Mouse (Mus musculus) neural tube, embryonic 15.5 days (tissue): ENCODE measurements around the gene 1700011L22Rik. TPM values are rescaled to one million over a fixed set of nuclear protein-coding genes. Genes with fewer than 3 reads are reported as not detected.
A peak's percentile ranks its signal among the peaks of the same experiment; 100 is the strongest.

Experiments
- ATAC-seq: fragments of 200-750 bp; cut with Nextera tagmentation; 2 replicates; pipeline ENCODE4 v1.8.0; 2017; ENCODE audit warnings: mild to moderate bottlenecking, moderate TSS enrichment, moderate library complexity; ENCODE audit not compliant: low FRiP score
- H3K27ac ChIP-seq: fragments of 300-500 bp; sonication (generic); replicated peaks from 2 replicates; pipeline ENCODE4 v1.5.1; 2015; ENCODE audit warnings: mild to moderate bottlenecking, inconsistent platforms
- H3K27me3 ChIP-seq: fragments of 300-500 bp; sonication (generic); replicated peaks from 2 replicates; pipeline ENCODE4 v1.6.1; 2015; ENCODE audit warnings: inconsistent platforms
- H3K36me3 ChIP-seq: fragments of 300-500 bp; sonication (generic); 2 replicates; pipeline ENCODE4 v1.6.1; 2015; ENCODE audit warnings: inconsistent platforms
- H3K4me1 ChIP-seq: fragments of 300-500 bp; sonication (generic); 2 replicates; pipeline ENCODE4 v1.6.1; 2015; ENCODE audit warnings: inconsistent platforms
- H3K4me2 ChIP-seq: fragments of 300-500 bp; sonication (generic); 2 replicates; pipeline ENCODE4 v1.6.1; 2015; ENCODE audit warnings: inconsistent platforms, mild to moderate bottlenecking, moderate library complexity
- H3K4me3 ChIP-seq: fragments of 300-500 bp; sonication (generic); replicated peaks from 2 replicates; pipeline ENCODE4 v1.5.1; 2015; ENCODE audit warnings: mild to moderate bottlenecking, inconsistent platforms
- H3K9ac ChIP-seq: fragments of 300-500 bp; sonication (generic); replicated peaks from 2 replicates; pipeline ENCODE4 v1.6.1; 2015; ENCODE audit warnings: mild to moderate bottlenecking, inconsistent platforms
- H3K9me3 ChIP-seq: fragments of 300-500 bp; sonication (generic); replicated peaks from 2 replicates; pipeline ENCODE4 v1.6.1; 2016; ENCODE audit warnings: inconsistent platforms
- WGBS: fragments of 180-500 bp; shearing (Covaris S2); methylation state at CpG from one replicate; pipeline ENCODE4 v1.1.7; 2015; ENCODE audit warnings: mixed read lengths; 5-methylcytosine and 5-hydroxymethylcytosine counted together
- polyA plus RNA-seq: library from polyadenylated mRNA; unstranded; fragments of >200 nt; fragmentation: Nextera tagmentation; extraction: Ambion mirVana; gene quantifications from 2 replicates; pipeline ENCODE4 v1.2.1, GENCODE M21; 2015

1700011L22Rik gene
- not detected in 2 replicates for polyA plus RNA-seq

GRCm38 (mm10) chr8:79248470-79248869 lies at the start of gene 1700011L22Rik:
Gene 1700011L22Rik, minus strand, starts transcription at chr8:79248570.
- ATAC-seq: no peak
- WGBS: 42% methylated on average over 6 of the region's 6 CpGs
- H3K9me3 ChIP-seq: no peaks in the 10 kb centered on the region
- no peak within 1 kb of the TSS for H3K9ac ChIP-seq
- H3K4me3 ChIP-seq: no peak within 1 kb of the TSS
- no peaks in the 10 kb centered on the region for H3K36me3 ChIP-seq
- no peaks in the 10 kb centered on the region for H3K27me3 ChIP-seq
- no peaks in the 10 kb centered on the region for H3K4me1 ChIP-seq
- H3K4me2 ChIP-seq: no peak within 1 kb of the TSS
- no peak within 1 kb of the TSS for H3K27ac ChIP-seq

- no peak for ATAC-seq
- H3K27ac ChIP-seq: no peak overlapping the region
Measured at GRCm38 (mm10) chr8:79297763-79298162, 49.4 kb upstream of the 1700011L22Rik start.

DNA sequence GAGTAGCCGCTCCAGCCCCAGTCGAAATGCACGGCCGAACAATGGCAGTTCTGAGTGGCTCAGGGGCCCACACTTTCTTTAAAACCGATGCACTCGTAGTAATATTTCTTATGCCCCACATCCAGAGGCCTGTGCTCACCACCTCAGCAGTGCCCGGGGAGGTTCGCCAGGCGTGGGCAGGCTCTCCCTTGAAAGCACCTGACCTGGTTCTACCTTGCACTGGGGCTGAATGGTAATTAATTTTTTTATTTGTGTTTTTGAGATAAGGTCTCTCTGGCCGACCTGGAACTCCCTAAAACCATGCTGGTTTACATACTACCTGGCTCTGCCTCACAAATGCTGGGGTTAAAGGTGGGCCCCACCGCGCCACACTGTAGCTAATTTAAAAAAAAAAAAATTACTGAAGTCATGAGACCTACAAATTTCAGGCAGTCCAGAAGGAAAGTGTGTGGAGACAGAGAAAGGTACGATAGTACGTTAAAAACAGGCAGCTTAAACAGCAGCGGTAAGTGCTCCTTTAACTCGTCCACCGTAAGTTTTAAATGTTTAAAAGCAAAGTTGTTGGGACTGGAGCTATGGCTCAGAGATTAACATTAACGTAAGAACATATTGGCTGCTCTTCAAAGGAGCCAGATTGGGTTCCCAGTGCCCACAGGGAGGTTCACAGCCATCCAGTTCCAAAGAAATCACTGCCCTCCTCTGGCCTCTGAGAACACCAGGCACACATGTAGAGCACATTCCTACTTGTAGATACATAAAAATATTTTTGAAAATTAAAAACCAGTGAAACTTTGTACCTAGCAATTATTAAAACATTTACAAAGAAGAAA lies 47.1 kb upstream of the 1700011L22Rik start:
- Histone ChIP-seq H3K4me3 (peak overlapping the region; percentile 65), H3K27ac (peak overlapping the region; percentile 79), H3K4me2 (peak overlapping the region; percentile 88), H3K36me3 (no peaks in the 10 kb centered on the region), H3K9me3 (no peaks in the 10 kb centered on the region), H3K9ac (peak overlapping the region; percentile 59), H3K27me3 (no peaks in the 10 kb centered on the region), H3K4me1 (peaks cover 23% of the 10 kb centered on the region)
- no peak for ATAC-seq
- 18% methylated on average over 18 of the region's 18 CpGs for WGBS

More at GRCm38 (mm10) chr8:79297763-79298162, 49.4 kb upstream of the 1700011L22Rik start:
- H3K4me3 ChIP-seq: no peak overlapping the region
- no peak overlapping the region for H3K9ac ChIP-seq
- H3K9me3 ChIP-seq: no peaks in the 10 kb centered on the region
- no peaks in the 10 kb centered on the region for H3K36me3 ChIP-seq
- H3K4me2 ChIP-seq: no peak overlapping the region
- peaks cover 16% of the 10 kb centered on the region for H3K4me1 ChIP-seq
- H3K27me3 ChIP-seq: no peaks in the 10 kb centered on the region
- WGBS: 23% methylated on average over 3 of the region's 3 CpGs

- H3K4me1 ChIP-seq: peaks cover 23% of the 10 kb centered on the region
- peak within 1 kb of the TSS; percentile 65 for H3K4me3 ChIP-seq
- ATAC-seq: peak; percentile 98
- H3K9me3 ChIP-seq: no peaks in the 10 kb centered on the region
- under 1% methylated on average over 72 of the region's 74 CpGs for WGBS
- peak within 1 kb of the TSS; percentile 86 for H3K9ac ChIP-seq
- H3K27ac ChIP-seq: peak within 1 kb of the TSS; percentile 97
- peak within 1 kb of the TSS; percentile 88 for H3K4me2 ChIP-seq
- H3K36me3 ChIP-seq: no peaks in the 10 kb centered on the region
- no peaks in the 10 kb centered on the region for H3K27me3 ChIP-seq
Measured at GRCm38 (mm10) chr8:79294610-79295275, 46.4 kb upstream of the 1700011L22Rik start, which contains the start of gene Mmaa. Gene Mmaa, minus strand, starts transcription at chr8:79294937.

GRCm38 (mm10) chr8:79293841-79294240 lies 45.5 kb upstream of the 1700011L22Rik start:
- ATAC-seq: no peak
- Histone ChIP-seq H3K4me2 (peak overlapping the region; percentile 88), H3K36me3 (no peaks in the 10 kb centered on the region), H3K9ac (peak overlapping the region; percentile 30; the same call in 1 of the 2 replicates), H3K4me1 (peaks cover 23% of the 10 kb centered on the region), H3K4me3 (peak overlapping the region; percentile 65), H3K27me3 (no peaks in the 10 kb centered on the region), H3K27ac (no peak overlapping the region; the same call in 1 of the 2 replicates), H3K9me3 (no peaks in the 10 kb centered on the region)
- WGBS: 58% methylated on average over 3 of the region's 3 CpGs

DNA sequence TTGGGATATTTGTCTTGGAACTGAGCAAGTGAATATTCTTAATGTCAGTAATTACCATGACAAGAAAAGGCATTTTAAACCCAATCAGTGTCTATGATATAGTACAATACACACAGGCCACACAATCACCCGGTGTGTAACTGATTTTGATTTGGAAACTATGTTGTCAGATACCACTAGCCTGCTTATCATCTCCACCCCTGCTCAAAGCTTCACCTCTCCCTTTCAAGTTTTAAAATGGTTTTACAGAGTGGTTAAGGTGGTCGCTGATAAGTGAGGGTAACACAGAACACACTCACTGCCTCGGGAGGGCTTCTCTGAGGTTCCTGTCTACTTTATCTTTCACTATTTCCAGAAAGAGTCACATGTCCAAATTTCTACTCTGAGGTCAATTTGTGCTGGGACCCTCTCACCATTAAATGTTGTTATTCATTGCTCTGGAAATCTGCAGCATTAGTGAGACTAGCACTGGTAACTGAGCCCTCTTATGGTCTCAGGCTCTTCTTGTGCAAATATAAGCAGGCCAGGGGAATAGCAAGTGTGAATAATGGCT lies 44.4 kb upstream of the 1700011L22Rik start:
- no peak overlapping the region for H3K9ac ChIP-seq
- no peak overlapping the region for H3K27ac ChIP-seq
- ATAC-seq: no peak

GRCm38 (mm10) chr8:79289592-79289991 lies 41.2 kb upstream of the 1700011L22Rik start:
- H3K4me3 ChIP-seq: no peak overlapping the region
- H3K4me2 ChIP-seq: no peak overlapping the region
- no peak overlapping the region for H3K27ac ChIP-seq
- H3K9ac ChIP-seq: no peak overlapping the region
- no peaks in the 10 kb centered on the region for H3K27me3 ChIP-seq
- no peaks in the 10 kb centered on the region for H3K9me3 ChIP-seq
- ATAC-seq: no peak
- no peaks in the 10 kb centered on the region for H3K36me3 ChIP-seq
- 70% methylated on average over 5 of the region's 5 CpGs for WGBS
- peaks cover 18% of the 10 kb centered on the region for H3K4me1 ChIP-seq

More for the DNA sequence above, 44.4 kb upstream of the 1700011L22Rik start:
- H3K27me3 ChIP-seq: no peaks in the 10 kb centered on the region
- H3K4me3 ChIP-seq: no peak overlapping the region
- 85% methylated on average over 3 of the region's 3 CpGs for WGBS
- H3K4me2 ChIP-seq: peak overlapping the region; percentile 88
- no peaks in the 10 kb centered on the region for H3K9me3 ChIP-seq
- H3K36me3 ChIP-seq: no peaks in the 10 kb centered on the region
- peaks cover 23% of the 10 kb centered on the region for H3K4me1 ChIP-seq

DNA sequence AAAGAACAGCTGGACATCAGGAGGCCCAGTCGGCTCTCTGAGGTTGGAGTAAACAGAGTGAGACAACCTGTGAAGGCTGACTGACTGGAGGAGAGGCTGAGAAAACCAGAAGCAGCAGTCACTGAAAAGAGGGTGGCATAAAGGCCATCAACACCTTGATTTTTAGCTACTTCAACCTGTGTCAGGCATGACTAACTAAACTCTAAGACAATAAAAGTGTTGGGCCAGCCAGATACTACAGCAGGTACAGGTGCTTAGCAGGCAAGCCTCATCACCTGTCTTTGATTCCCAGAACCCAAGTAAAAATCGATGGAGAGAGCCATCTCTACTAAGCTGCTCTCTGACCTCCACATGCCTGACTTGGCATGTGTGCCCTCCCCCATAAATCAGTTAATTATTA lies 40.3 kb upstream of the 1700011L22Rik start:
- H3K4me2 ChIP-seq: no peak overlapping the region
- 75% methylated on average over 2 of the region's 2 CpGs for WGBS
- H3K27me3 ChIP-seq: no peaks in the 10 kb centered on the region

GRCm38 (mm10) chr8:79288250-79288649 lies 39.9 kb upstream of the 1700011L22Rik start:
- Histone ChIP-seq H3K9ac (no peak overlapping the region), H3K27me3 (no peaks in the 10 kb centered on the region), H3K27ac (no peak overlapping the region), H3K4me3 (no peak overlapping the region), H3K4me1 (peaks cover 11% of the 10 kb centered on the region), H3K4me2 (no peak overlapping the region), H3K36me3 (no peaks in the 10 kb centered on the region; the same call in 1 of the 2 replicates), H3K9me3 (no peaks in the 10 kb centered on the region)
- WGBS: 91% methylated on average over 4 of the region's 4 CpGs
- no peak for ATAC-seq

More for the DNA sequence above, 40.3 kb upstream of the 1700011L22Rik start:
- Histone ChIP-seq H3K4me3 (no peak overlapping the region), H3K9ac (no peak overlapping the region), H3K27ac (no peak overlapping the region), H3K36me3 (no peaks in the 10 kb centered on the region), H3K4me1 (peaks cover 15% of the 10 kb centered on the region), H3K9me3 (no peaks in the 10 kb centered on the region)
- no peak for ATAC-seq

- Histone ChIP-seq H3K9ac (no peak overlapping the region), H3K4me3 (no peak overlapping the region), H3K27ac (no peak overlapping the region), H3K27me3 (no peaks in the 10 kb centered on the region), H3K9me3 (no peaks in the 10 kb centered on the region), H3K4me1 (no peaks in the 10 kb centered on the region), H3K4me2 (no peak overlapping the region), H3K36me3 (peaks cover 12% of the 10 kb centered on the region)
- 95% methylated on average over 3 of the region's 3 CpGs for WGBS
- no peak for ATAC-seq
Measured at GRCm38 (mm10) chr8:79286424-79286823, 38.1 kb upstream of the 1700011L22Rik start.

DNA sequence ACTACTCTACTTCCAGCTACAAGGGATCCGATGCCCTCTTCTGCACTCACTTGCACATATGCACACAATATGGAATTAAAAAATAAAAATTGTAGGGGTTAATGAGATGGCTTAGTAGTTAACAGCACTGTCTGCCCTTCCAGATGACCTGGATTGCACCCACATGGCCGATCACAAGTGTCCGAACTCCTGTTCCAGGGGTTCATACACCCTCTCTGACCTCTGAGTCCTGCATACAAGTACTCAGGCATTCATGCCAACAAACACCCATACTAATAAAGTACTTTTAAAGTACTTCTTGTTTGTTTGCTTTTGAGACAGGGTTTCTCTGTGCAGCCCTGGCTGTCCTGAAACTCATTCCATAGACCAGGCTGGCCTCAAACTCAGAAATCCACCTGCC lies 36.3 kb upstream of the 1700011L22Rik start:
- 96% methylated on average over 3 of the region's 3 CpGs for WGBS
- Histone ChIP-seq H3K36me3 (peaks cover 16% of the 10 kb centered on the region), H3K4me2 (no peak overlapping the region), H3K27ac (no peak overlapping the region), H3K27me3 (no peaks in the 10 kb centered on the region), H3K4me1 (no peaks in the 10 kb centered on the region), H3K9ac (no peak overlapping the region), H3K4me3 (no peak overlapping the region), H3K9me3 (no peaks in the 10 kb centered on the region)
- ATAC-seq: no peak
